Mouse (Mus musculus): ENCODE measurements around the gene Rbp4.

Gene Rbp4

DNA sequence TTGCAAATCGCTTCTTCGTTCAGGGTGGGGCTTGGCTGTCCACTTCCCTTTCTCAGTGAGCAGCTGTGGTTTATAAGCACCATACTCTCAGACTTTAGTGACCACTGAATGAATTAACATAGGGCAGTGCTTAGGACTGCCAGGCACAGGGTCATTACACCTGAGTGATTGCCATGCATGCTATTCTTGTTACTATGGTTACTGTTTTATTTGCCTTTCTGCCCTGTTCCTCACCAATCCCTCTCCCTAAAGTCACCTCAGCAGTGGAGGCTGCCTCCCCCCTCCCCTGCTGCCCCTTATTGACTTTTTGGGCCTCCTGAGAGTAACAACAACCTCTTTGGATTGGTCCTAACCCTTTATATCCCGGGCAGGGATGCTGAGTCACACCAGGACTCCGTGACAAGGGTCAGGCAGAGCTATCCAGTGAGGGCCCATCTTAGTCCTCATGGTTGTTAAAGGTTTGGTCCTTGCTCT is 33.5 kb downstream of the Rbp4 start:
- in situ Hi-C loops (cut with MboI, MseI), result no loop called here

- in situ Hi-C loops (cut with MboI, MseI), result no loop called here
Measured at GRCm38 (mm10) chr19:38089358-38089757, 35.7 kb downstream of the Rbp4 start.

DNA sequence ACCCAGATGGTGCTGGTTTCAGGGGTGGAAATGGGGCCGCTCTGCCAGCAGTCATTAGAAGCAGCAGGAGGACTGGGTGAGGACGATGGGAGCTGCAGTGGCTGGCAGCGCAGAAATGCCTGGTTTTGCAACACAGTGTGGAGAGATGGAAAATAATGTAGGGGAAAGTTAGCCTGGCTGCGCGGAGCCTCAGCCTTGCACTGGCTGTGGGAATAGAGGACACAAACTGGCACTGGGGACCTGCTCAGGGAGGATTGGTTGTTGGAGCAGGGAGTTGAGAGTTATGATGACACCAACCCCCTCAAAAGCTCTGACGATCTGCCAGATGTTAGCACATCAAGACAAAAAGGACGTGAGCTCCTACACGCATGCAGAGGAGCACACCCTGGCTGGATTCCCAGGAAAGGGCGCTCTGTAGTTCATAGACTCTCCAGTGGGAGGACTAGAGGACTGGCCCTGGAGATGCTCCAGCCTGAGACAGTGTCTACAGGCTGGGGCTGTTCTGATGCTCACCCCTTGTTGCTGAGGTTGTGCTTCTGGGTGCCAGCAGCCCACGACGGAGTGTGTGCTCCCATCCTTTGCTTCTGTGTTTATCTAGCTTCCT is 38.0 kb downstream of the Rbp4 start:
- in situ Hi-C loops (cut with MboI, MseI), result no loop called here

DNA sequence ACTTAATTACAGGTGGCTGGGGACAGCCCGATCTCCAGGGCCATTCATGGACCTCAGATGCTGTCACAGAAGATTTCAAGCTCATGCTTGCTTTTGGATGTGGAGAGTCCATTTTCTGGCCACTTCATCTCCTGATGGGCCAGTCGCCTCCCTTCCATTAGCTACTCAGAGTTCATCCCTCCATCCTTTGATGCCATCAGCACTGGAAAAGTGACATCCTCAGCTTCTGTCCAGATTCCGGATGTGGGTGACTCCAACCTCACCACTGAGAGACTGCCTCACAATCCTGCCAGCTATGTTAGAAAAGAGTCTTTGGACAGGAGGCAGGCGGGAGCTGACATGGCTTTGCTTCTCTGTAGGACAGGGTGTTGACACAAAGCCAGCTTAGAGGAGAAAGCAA is 39.2 kb downstream of the Rbp4 start:
- in situ Hi-C loops (cut with MboI, MseI), result no loop called here

- in situ Hi-C loops (cut with MboI, MseI), result no loop called here
Measured at GRCm38 (mm10) chr19:38082931-38083525, 42.1 kb downstream of the Rbp4 start.

- in situ Hi-C loops (cut with MboI, MseI), result no loop called here
Measured at GRCm38 (mm10) chr19:38081361-38081760, 43.7 kb downstream of the Rbp4 start.

GRCm38 (mm10) chr19:38077851-38078540 is 47.1 kb downstream of the Rbp4 start:
- in situ Hi-C loops (cut with MboI, MseI), result no loop called here

DNA sequence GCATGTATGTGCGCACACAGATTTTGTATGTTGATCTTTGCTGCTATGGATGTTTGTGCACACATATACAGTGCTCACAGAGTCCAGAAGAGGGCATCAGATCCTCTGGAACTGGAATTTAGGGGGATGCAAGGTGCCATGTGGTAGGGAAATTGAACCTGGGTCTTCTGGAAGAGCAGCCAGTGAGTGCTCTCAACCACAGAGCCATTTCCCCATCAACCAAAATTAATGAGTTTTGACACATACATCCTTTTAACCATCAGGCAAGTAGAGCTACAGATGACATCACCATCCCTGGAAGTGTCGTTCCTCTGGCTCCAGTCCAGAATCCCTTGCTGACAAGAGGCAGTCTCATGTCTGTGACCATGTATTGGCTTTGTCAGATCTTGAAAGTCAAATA is 48.8 kb downstream of the Rbp4 start:
- in situ Hi-C loops (cut with MboI, MseI), result no loop called here

DNA sequence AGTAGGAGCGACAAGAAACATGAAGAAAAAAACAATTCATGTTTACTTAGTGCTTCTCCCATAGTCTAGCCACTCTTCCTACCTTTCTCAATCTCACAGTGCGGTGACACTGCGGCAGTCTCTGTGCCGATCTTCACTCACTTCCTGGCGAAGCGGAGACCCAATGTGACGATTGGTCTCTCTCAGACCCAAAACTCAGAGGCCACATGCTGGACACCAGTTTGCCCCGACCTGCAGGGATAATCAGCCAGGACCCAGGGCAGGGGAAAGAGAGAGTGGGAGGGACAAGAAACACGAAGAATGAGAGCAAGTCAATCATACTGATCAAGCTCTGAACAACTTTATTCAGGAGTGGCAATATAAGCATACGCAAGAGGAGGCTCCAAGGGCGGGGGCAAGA is 50.0 kb downstream of the Rbp4 start:
- in situ Hi-C loops (cut with MboI, MseI), result no loop called here

DNA sequence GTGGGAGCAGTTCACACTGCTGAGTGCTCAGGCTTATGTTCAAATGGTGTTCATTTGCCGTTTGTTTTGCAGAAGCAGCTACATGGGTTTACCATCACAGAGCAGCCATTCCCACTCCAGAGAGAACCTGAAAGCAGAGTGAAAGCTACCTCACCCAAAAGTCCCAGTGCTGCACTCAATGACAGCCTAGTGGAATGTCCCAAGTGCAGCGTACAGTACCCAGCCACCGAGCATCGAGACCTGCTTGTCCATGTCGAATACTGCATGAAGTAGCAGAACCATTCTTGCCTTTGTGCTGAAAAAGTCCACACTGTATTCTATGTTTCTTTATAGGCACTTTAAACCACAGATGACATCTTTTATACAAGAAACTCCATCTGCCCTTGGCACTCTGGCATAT is 51.9 kb downstream of the Rbp4 start:
- in situ Hi-C loops (cut with MboI, MseI), result no loop called here

Measured in T-helper 2 cell (primary cell).